Mouse (Mus musculus) spleen, postnatal 14 days (tissue): ENCODE results near the gene Pla2g10.
"Not testable (repeated sequence)": the region's sequence is repeated elsewhere in the genome, so short reads cannot be mapped to it uniquely, and the experiment has no call there.

ENCODE experiments used
- DNase-seq, 2 experiments: peaks; one replicate each; pipeline ENCODE4 v3.0.0; 2021 to 2022; ENCODE audit warnings: low spot score in 2 of 2

Pla2g10 gene

GRCm38 (mm10) chr16:13730285-13731255 is at the start of gene Pla2g10:
TSS of gene Pla2g10 (minus strand) at chr16:13730983.
- DNase-seq = no peak

- not testable (repeated sequence) for DNase-seq
Measured at GRCm38 (mm10) chr16:13774651-13775050, 43.9 kb upstream of the Pla2g10 start.

GRCm38 (mm10) chr16:13774011-13774410 is 43.2 kb upstream of the Pla2g10 start:
- not testable (repeated sequence) for DNase-seq

GRCm38 (mm10) chr16:13772051-13772450 is 41.3 kb upstream of the Pla2g10 start:
- not testable (repeated sequence) for DNase-seq

- DNase-seq = not testable (repeated sequence)
Measured at GRCm38 (mm10) chr16:13771603-13772002, 40.8 kb upstream of the Pla2g10 start.

- no peak for DNase-seq
Measured at GRCm38 (mm10) chr16:13766367-13766766, 35.6 kb upstream of the Pla2g10 start.

GRCm38 (mm10) chr16:13764519-13764918 is 33.7 kb upstream of the Pla2g10 start:
- DNase-seq = no peak

- not testable (repeated sequence) for DNase-seq
Measured at GRCm38 (mm10) chr16:13762807-13763206, 32.0 kb upstream of the Pla2g10 start.

- DNase-seq = no peak
Measured at GRCm38 (mm10) chr16:13757823-13758222, 27.0 kb upstream of the Pla2g10 start.

- DNase-seq = peak; percentile 75 to 77
Measured at GRCm38 (mm10) chr16:13754400-13755190, 23.8 kb upstream of the Pla2g10 start.

GRCm38 (mm10) chr16:13753986-13754385 is 23.2 kb upstream of the Pla2g10 start:
- no peak for DNase-seq

- no peak for DNase-seq
Measured at GRCm38 (mm10) chr16:13750626-13751025, 19.8 kb upstream of the Pla2g10 start.

- DNase-seq = no peak
Measured at GRCm38 (mm10) chr16:13749981-13750380, 19.2 kb upstream of the Pla2g10 start.

- no peak for DNase-seq
Measured at GRCm38 (mm10) chr16:13749306-13749705, 18.5 kb upstream of the Pla2g10 start.

- DNase-seq = not testable (repeated sequence)
Measured at GRCm38 (mm10) chr16:13748813-13749212, 18.0 kb upstream of the Pla2g10 start.

GRCm38 (mm10) chr16:13748124-13748523 is 17.3 kb upstream of the Pla2g10 start:
- DNase-seq = no peak

GRCm38 (mm10) chr16:13747708-13748107 is 16.9 kb upstream of the Pla2g10 start:
- DNase-seq = no peak

GRCm38 (mm10) chr16:13740844-13741243 is 10.1 kb upstream of the Pla2g10 start:
- no peak for DNase-seq

GRCm38 (mm10) chr16:13739044-13739443 is 8.3 kb upstream of the Pla2g10 start:
- DNase-seq = not testable (repeated sequence)

- no peak for DNase-seq
Measured at GRCm38 (mm10) chr16:13735977-13736376, 5.2 kb upstream of the Pla2g10 start.

- DNase-seq = peak; percentile 25 to 53
Measured at GRCm38 (mm10) chr16:13733518-13734137, 2.8 kb upstream of the Pla2g10 start.

- DNase-seq = no peak
Measured at GRCm38 (mm10) chr16:13732786-13733185, 2.0 kb upstream of the Pla2g10 start.
